Mouse (Mus musculus) layer of hippocampus, adult 9-10 months (tissue): Measurements from ENCODE around the gene H2-Q10.

Experiments
- DNase-seq: peaks from one replicate; pipeline ENCODE4 v3.0.0; 2022; ENCODE audit warnings: low spot score

Gene H2-Q10

DNA sequence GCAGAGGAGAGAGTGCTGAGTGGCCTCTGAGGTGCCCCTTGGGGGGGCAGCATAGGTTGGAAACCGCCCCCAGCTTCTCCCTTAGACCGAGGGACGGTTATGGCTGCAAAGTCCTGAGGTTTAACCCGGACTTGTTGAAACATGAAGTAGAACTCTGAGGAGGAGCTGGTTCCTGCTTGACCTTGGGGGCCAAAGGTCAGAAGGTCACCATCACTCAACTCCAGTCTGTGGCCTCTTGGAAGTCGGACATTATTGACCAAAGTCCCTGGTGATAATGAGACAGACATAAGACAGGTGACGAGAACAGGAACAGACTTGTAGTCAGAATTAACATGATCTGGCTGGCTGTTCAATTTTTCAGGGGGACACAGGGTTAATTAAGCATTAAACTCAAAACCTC, 44.9 kb downstream of the H2-Q10 start:
- no peak for DNase-seq

DNA sequence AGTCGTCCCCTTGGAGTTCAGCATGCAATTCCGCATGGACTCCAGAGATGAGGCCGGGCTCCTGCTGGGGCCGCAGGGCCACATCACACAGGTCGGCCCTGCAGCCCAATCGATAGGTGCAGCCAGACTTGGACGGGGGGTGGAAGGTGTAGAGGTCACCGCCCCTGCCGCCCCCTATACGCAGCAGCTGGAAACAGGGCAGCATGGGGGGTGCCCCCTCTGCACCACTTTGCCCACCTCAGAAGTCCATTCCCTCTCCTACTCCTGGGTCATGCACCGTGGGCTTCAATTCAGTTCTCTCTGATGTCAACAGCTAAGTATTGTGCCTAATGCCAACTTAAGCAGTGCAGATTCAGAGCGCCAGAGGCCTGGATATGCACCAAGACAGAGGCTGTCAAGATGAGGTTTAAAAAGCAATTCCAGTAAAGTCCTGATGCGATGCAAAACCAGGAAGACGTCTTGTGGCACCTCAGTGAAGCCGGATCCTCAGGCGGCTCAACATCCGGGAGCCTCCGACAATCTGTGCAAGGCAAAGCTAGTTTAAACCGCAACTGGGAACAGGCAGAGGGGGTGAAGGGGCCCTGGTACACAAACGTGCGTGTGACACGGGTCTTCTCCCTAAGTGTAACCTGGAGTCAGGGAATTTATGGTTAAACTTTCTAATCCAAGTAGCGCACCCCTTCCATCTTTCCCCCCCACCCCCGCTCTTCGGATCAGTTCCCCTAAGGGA, 46.2 kb downstream of the H2-Q10 start:
- DNase-seq: no peak

DNA sequence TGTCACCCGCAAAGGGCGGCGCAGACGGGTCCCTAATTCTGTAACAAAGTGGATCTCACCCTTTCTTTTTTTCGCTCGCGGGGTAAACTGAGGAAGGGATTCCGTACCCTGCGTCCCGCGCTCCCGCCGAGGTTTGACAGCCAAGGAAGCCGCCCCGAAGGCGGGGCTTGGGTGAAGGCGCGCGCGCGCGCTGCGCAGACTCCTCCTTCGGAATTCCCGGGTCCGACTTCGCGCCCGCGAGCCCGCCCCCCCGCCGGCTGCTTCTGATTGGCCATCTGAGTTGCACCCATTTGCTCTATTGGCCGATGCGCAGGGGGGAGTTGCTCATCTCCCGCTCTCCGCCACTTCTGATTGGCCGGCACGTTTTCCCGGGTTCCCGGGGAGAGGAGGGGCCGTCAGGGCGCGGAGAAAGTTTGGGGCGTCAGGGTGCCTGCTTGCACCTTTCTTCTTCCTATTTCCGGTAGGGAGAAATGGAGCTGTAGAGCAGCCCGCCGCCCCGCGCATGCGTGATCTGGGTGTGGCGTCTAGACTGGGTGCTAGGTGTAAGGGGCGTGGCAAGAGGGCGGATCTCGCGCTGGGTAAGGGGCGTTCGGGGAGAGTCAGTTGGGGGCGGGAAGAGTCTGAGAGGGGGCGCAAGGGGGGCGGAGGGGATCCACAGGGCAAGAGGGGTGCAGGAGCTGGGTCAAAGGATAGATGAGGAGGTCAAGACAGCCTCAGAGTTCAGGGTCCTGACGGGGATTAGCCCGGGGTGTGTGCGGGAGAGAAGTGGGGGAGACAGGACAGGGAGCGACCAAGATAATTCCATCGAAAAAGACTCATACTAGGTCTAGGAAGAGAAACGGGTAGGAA, 47.0 kb downstream of the H2-Q10 start, which contains the start of the genes Tcf19 and Cchcr1:
TSS of gene Tcf19 (minus strand) at position 173 of the 849 bp plus-strand sequence.
TSS of gene Cchcr1 (plus strand) at position 449 of the 849 bp plus-strand sequence.
- DNase-seq: peak; percentile 71

DNA sequence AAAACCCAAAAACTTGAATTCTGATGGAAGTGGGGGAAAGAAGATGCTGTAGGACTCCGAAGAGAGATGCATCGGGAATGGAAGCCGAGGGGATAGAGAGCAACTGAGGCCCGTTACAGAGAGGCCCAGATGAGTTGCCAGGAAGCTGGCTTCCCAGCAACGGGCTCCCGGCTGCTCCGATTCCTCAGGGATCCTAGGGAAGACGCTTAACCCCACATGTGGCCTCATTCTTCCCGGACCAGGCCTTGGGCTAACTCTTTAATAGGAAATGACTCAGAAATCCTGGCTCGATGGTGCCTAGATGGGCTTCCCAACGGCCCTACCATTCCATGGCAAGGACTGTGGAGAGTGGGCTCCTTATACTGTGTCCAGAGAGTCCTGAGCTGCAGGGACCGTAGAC, 47.6 kb downstream of the H2-Q10 start:
- DNase-seq: no peak
